Mouse (Mus musculus): ENCODE measurements around the gene Glyr1. TPM values are rescaled to one million over a fixed set of nuclear protein-coding genes. Genes with fewer than 3 reads are reported as not detected.

Glyr1 gene
- 120 and 144 TPM in 2 replicates for polyA plus RNA-seq (2014; fragmentation: Nextera tagmentation; extraction: Ambion mirVana)

DNA sequence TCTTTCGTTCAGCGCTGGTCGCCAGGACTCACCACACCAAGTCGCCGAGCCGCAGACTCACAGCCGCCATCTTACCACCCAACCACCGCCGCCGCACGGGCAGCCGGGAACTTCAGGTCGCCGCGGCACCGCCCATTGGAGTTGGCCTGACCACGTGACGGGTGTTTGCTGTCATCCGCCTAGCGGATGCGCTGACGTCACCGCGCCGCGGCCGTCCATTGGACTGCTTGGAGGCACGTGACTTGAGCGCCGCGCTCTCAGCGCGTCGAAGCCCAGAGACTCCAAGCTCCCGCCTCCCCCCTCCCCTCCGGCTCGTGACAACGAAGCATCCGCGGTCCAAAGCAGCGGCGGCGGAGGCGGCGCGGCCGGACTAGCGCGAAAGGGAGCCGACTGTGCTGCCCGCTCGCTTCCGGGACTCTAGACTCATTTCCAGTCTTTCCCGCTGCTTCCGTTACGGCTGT is at the start of gene Glyr1, which contains the start of gene Ubn1:
Gene Glyr1, minus strand, starts transcription at position 90 of the 461 bp plus-strand sequence.
Gene Ubn1, plus strand, starts transcription at position 284 of the 461 bp plus-strand sequence.
- Histone ChIP-seq H3K4me2 (replicated peaks) (peak within 1 kb of the TSS; percentile 95), H3K27me3 (ENCODE audit: control insufficient read depth, insufficient read depth, low read length) (no peaks in the 10 kb centered on the region), H3K4me3 (replicated peaks; ENCODE audit: low read length) (peak within 1 kb of the TSS; percentile 95), H3K9me3 (ENCODE audit: control insufficient read depth, low read length) (no peaks in the 10 kb centered on the region), H3K36me3 (replicated peaks; ENCODE audit: control insufficient read depth, insufficient read depth) (peaks cover 47% of the 10 kb centered on the region), H3K27ac (peak within 1 kb of the TSS; percentile 96), H3K9ac (peak within 1 kb of the TSS; percentile 94), H3K4me1 (replicated peaks; ENCODE audit: control insufficient read depth, insufficient read depth, low read length) (peaks cover 35% of the 10 kb centered on the region)
- under 1% methylated on average over 46 of the region's 56 CpGs for WGBS
- peak; percentile 100 for ATAC-seq (ENCODE audit: low FRiP score)
- DNase-seq (ENCODE audit: low spot score), result peak; percentile 99

DNA sequence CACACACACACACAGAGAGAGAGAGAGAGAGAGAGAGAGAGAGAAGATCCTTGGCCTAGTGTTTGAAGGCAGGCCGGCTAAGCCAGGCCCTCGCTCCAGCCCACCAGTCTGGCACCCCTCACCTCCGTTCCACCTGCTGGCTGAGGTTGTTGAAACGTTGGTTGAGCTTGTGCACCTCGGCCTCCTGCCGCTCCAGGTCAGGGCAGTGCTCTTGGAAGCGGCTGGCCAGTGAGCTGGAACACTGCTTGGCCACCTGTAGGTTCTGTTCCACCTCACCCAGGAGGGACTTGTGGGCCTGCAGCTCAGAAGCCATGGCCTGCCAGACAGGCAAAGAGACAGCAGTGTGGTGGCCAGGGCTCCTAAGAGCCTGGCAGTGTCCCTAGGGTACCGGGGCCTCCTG is 46.8 kb upstream of the Glyr1 start:
- Histone ChIP-seq H3K36me3 (replicated peaks; ENCODE audit: control insufficient read depth, insufficient read depth) (no peaks in the 10 kb centered on the region), H3K9ac (no peak overlapping the region), H3K27me3 (ENCODE audit: control insufficient read depth, insufficient read depth, low read length) (no peaks in the 10 kb centered on the region), H3K9me3 (ENCODE audit: control insufficient read depth, low read length) (no peaks in the 10 kb centered on the region), H3K4me1 (replicated peaks; ENCODE audit: control insufficient read depth, insufficient read depth, low read length) (no peaks in the 10 kb centered on the region), H3K4me3 (replicated peaks; ENCODE audit: low read length) (no peak overlapping the region), H3K4me2 (replicated peaks) (no peak overlapping the region), H3K27ac (no peak overlapping the region)
- no peak for ATAC-seq (ENCODE audit: low FRiP score)
- no peak for DNase-seq (ENCODE audit: low spot score)
- 83% methylated on average over 8 of the region's 8 CpGs for WGBS

DNA sequence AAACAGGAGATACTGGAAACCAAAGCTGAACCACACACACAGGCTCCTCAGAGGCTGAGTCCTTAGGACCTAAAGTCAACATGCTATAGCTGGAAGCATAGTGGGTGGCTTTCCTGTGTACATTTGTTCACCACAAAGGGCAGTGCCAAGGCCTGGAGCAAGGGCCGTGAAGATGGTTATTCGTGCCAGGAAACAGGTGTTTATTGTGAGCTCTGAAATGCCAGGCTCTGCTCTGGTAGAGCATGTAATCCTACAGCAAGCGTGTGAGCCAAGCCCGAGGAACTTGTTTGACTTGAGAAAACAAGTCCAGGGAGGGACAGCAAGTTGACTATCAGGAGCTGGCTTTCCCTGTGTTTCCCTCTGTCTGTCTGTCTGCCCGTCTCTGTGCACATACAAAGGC is 43.6 kb upstream of the Glyr1 start:
- WGBS, result 92% methylated on average over 5 of the region's 5 CpGs
- Histone ChIP-seq H3K4me3 (replicated peaks; ENCODE audit: low read length) (no peak overlapping the region), H3K4me2 (replicated peaks) (no peak overlapping the region), H3K27me3 (ENCODE audit: control insufficient read depth, insufficient read depth, low read length) (no peaks in the 10 kb centered on the region), H3K9me3 (ENCODE audit: control insufficient read depth, low read length) (no peaks in the 10 kb centered on the region), H3K4me1 (replicated peaks; ENCODE audit: control insufficient read depth, insufficient read depth, low read length) (no peaks in the 10 kb centered on the region), H3K9ac (no peak overlapping the region), H3K36me3 (replicated peaks; ENCODE audit: control insufficient read depth, insufficient read depth) (peaks cover 10% of the 10 kb centered on the region), H3K27ac (no peak overlapping the region)
- ATAC-seq (ENCODE audit: low FRiP score), result no peak
- DNase-seq (ENCODE audit: low spot score), result no peak

DNA sequence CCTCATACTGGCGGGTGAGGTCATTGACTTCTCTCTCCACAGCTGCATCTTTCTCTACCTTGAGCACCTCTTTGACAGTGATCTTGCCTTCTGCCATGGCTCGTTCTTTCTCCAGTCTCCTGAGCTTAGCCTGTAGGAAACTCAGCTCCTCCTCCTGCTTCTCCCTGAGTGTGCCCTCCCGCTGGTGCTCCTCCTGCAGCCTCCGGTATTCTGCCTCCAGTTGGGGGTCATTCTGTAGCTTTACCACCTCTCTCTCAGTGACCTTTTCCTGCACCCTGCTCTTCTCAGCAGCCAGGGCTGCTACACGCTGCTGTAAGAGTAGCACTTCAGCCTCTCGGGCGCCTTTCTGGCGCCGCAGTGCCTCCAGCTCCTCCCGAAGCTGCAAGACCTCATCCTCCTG is 39.4 kb upstream of the Glyr1 start:
- Histone ChIP-seq H3K9ac (no peak overlapping the region), H3K4me2 (replicated peaks) (no peak overlapping the region), H3K27ac (no peak overlapping the region), H3K27me3 (ENCODE audit: control insufficient read depth, insufficient read depth, low read length) (no peaks in the 10 kb centered on the region), H3K4me1 (replicated peaks; ENCODE audit: control insufficient read depth, insufficient read depth, low read length) (no peaks in the 10 kb centered on the region), H3K36me3 (replicated peaks; ENCODE audit: control insufficient read depth, insufficient read depth) (peaks cover 47% of the 10 kb centered on the region), H3K9me3 (ENCODE audit: control insufficient read depth, low read length) (no peaks in the 10 kb centered on the region), H3K4me3 (replicated peaks; ENCODE audit: low read length) (no peak overlapping the region)
- no peak for DNase-seq (ENCODE audit: low spot score)
- ATAC-seq (ENCODE audit: low FRiP score), result no peak
- 74% methylated on average over 10 of the region's 10 CpGs for WGBS

DNA sequence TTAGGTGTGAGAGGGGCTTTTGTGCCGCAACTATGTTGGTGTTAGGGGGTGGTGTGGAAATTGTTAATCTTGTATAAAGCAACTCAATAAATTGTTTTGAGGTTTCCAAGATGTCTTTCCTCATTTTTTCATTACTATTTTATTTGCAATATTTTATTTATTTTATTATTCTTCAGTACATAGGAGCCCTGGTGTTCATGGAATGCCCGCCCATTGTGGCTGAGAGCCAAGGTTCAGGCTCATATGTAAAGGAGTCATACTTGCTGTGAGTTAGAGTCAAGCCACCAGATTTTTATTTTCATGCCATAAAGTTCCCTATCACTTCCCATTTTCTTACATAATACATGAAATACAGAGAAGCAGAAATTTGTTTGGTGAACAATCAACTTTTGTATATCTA is 36.5 kb upstream of the Glyr1 start:
- H3K4me3 ChIP-seq (replicated peaks; ENCODE audit: low read length), result no peak overlapping the region
- no peaks in the 10 kb centered on the region for H3K9me3 ChIP-seq (ENCODE audit: control insufficient read depth, low read length)
- no peak overlapping the region for H3K4me2 ChIP-seq (replicated peaks)
- peaks cover 73% of the 10 kb centered on the region for H3K36me3 ChIP-seq (replicated peaks; ENCODE audit: control insufficient read depth, insufficient read depth)
- no peaks in the 10 kb centered on the region for H3K4me1 ChIP-seq (replicated peaks; ENCODE audit: control insufficient read depth, insufficient read depth, low read length)
- no peak overlapping the region for H3K27ac ChIP-seq
- no peaks in the 10 kb centered on the region for H3K27me3 ChIP-seq (ENCODE audit: control insufficient read depth, insufficient read depth, low read length)
- ATAC-seq (ENCODE audit: low FRiP score), result no peak
- H3K9ac ChIP-seq, result no peak overlapping the region
- 93% methylated on average over 2 of the region's 2 CpGs for WGBS
- no peak for DNase-seq (ENCODE audit: low spot score)

DNA sequence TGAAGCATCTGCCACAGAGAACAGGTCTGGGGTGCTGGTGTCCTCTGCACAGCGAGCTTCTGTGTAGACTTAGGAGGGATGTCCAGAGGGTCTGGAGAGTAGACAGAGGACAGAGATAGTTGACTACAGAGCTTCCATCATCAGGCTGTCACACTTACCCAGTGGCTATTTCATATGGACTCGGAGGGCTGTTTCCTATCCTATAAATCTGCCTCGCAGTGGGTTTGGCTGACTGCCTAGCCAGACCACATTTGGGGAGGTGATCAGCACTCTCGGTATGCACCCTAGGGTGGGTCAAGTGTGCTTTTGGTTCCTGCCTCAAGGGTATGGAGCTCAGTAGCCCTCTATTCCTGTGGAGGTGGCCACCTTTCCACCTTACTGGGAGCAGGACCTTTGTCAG is 35.5 kb upstream of the Glyr1 start:
- 97% methylated on average over 4 of the region's 4 CpGs for WGBS

DNA sequence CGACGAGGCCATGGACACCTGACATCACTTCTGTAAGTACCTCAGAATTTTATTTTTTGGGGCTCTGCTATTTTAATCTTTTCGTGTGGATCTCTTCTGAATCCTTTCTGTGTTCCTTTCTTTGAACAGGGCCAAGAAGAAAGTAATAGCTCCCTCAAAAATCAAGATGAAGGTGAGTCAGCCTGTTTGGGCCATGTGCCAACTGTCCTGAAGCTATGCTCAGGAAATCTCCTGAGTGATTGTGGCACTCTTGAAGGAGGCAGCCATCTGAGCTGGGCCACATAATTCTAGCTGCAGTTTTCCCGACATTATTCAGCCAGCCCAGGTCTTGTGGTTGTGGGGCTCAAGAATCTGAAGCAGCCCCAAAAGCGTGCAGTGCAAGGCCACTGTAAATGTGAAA is 24.7 kb upstream of the Glyr1 start:
- no peaks in the 10 kb centered on the region for H3K9me3 ChIP-seq (ENCODE audit: control insufficient read depth, low read length)
- H3K4me1 ChIP-seq (replicated peaks; ENCODE audit: control insufficient read depth, insufficient read depth, low read length), result no peaks in the 10 kb centered on the region
- ATAC-seq (ENCODE audit: low FRiP score), result no peak
- peaks cover 97% of the 10 kb centered on the region for H3K36me3 ChIP-seq (replicated peaks; ENCODE audit: control insufficient read depth, insufficient read depth)
- H3K9ac ChIP-seq, result no peak overlapping the region
- H3K27ac ChIP-seq, result no peak overlapping the region
- 94% methylated on average over 5 of the region's 5 CpGs for WGBS
- H3K27me3 ChIP-seq (ENCODE audit: control insufficient read depth, insufficient read depth, low read length), result no peaks in the 10 kb centered on the region
- DNase-seq (ENCODE audit: low spot score), result no peak
- H3K4me2 ChIP-seq (replicated peaks), result no peak overlapping the region
- no peak overlapping the region for H3K4me3 ChIP-seq (replicated peaks; ENCODE audit: low read length)

More for the DNA sequence above, 35.5 kb upstream of the Glyr1 start:
- Histone ChIP-seq H3K36me3 (replicated peaks; ENCODE audit: control insufficient read depth, insufficient read depth) (peaks cover 79% of the 10 kb centered on the region), H3K9ac (no peak overlapping the region), H3K4me3 (replicated peaks; ENCODE audit: low read length) (no peak overlapping the region), H3K9me3 (ENCODE audit: control insufficient read depth, low read length) (no peaks in the 10 kb centered on the region), H3K4me1 (replicated peaks; ENCODE audit: control insufficient read depth, insufficient read depth, low read length) (no peaks in the 10 kb centered on the region), H3K27ac (no peak overlapping the region), H3K27me3 (ENCODE audit: control insufficient read depth, insufficient read depth, low read length) (no peaks in the 10 kb centered on the region), H3K4me2 (replicated peaks) (no peak overlapping the region)
- DNase-seq (ENCODE audit: low spot score), result no peak
- ATAC-seq (ENCODE audit: low FRiP score), result no peak

DNA sequence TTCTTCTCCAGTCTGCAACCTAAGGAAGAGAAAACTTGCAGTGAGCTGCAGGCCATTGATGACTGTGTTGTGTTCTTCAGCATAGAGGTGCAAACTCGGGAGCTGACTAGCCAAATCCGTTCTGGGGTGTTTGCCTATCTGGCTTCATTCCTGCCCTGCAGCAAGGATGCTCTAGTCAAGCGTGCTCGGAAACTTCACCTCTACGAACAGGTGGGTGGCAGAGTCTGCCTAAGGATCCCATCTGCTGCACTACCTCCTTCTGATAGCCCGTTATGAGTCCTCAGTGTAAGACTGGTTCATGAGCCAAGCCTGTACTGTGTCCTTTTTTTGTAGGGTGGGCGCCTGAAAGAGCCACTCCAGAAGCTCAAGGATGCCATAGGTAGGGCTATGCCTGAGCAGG is 22.3 kb upstream of the Glyr1 start:
- ATAC-seq (ENCODE audit: low FRiP score), result no peak
- Histone ChIP-seq H3K36me3 (replicated peaks; ENCODE audit: control insufficient read depth, insufficient read depth) (peaks cover 95% of the 10 kb centered on the region), H3K27me3 (ENCODE audit: control insufficient read depth, insufficient read depth, low read length) (no peaks in the 10 kb centered on the region), H3K9ac (no peak overlapping the region), H3K27ac (no peak overlapping the region), H3K4me1 (replicated peaks; ENCODE audit: control insufficient read depth, insufficient read depth, low read length) (no peaks in the 10 kb centered on the region), H3K4me2 (replicated peaks) (no peak overlapping the region), H3K4me3 (replicated peaks; ENCODE audit: low read length) (no peak overlapping the region), H3K9me3 (ENCODE audit: control insufficient read depth, low read length) (no peaks in the 10 kb centered on the region)
- 98% methylated on average over 7 of the region's 7 CpGs for WGBS
- no peak for DNase-seq (ENCODE audit: low spot score)

DNA sequence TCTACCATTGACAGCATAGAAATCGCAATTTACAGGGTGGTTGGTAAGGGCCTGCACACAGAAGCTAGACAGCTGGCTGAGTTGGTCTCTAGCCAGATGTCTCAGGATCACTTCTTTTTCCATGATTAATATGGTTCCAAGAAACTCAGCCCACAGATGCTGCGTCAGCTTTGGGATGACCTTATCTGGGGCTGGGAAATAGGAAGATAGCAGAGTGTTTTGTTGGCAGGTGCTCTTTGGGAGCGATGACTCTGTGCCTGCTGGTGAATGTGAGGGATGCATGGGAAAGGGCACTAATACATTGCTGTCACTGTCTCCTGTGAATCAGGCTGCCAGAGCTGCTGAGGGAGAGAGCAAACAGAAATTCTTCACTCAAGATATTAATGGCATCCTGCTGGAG is 20.7 kb upstream of the Glyr1 start:
- ATAC-seq (ENCODE audit: low FRiP score), result no peak
- H3K4me1 ChIP-seq (replicated peaks; ENCODE audit: control insufficient read depth, insufficient read depth, low read length), result no peaks in the 10 kb centered on the region
- H3K4me2 ChIP-seq (replicated peaks), result no peak overlapping the region
- H3K9ac ChIP-seq, result no peak overlapping the region
- H3K4me3 ChIP-seq (replicated peaks; ENCODE audit: low read length), result no peak overlapping the region
- H3K27me3 ChIP-seq (ENCODE audit: control insufficient read depth, insufficient read depth, low read length), result no peaks in the 10 kb centered on the region
- no peak for DNase-seq (ENCODE audit: low spot score)
- 88% methylated on average over 3 of the region's 3 CpGs for WGBS
- H3K27ac ChIP-seq, result no peak overlapping the region
- peaks cover 93% of the 10 kb centered on the region for H3K36me3 ChIP-seq (replicated peaks; ENCODE audit: control insufficient read depth, insufficient read depth)
- H3K9me3 ChIP-seq (ENCODE audit: control insufficient read depth, low read length), result no peaks in the 10 kb centered on the region

DNA sequence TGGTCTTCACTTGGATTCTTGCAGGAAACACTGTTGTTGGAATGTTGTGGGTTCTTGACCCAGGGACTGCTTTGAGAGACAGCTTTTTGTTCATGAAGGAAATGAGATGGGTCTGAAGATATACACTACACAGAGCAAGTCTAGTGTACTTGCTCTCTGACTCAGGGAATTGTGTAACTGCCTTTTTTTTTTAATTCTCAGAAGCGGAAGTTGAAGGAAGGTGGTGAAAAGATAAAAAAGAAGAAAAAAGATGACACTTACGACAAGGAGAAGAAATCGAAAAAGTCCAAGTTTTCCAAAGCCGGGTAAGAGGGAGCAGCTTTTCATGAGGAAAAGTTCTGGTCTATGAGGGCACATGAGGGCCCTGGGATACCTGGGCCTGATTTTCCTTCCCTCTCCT is 13.8 kb upstream of the Glyr1 start:
- Histone ChIP-seq H3K9me3 (ENCODE audit: control insufficient read depth, low read length) (no peaks in the 10 kb centered on the region), H3K27ac (no peak overlapping the region), H3K4me3 (replicated peaks; ENCODE audit: low read length) (no peak overlapping the region), H3K27me3 (ENCODE audit: control insufficient read depth, insufficient read depth, low read length) (no peaks in the 10 kb centered on the region), H3K9ac (no peak overlapping the region), H3K36me3 (replicated peaks; ENCODE audit: control insufficient read depth, insufficient read depth) (peaks cover 82% of the 10 kb centered on the region), H3K4me2 (replicated peaks) (no peak overlapping the region), H3K4me1 (replicated peaks; ENCODE audit: control insufficient read depth, insufficient read depth, low read length) (no peaks in the 10 kb centered on the region)
- WGBS, result 97% methylated on average over 4 of the region's 4 CpGs
- DNase-seq (ENCODE audit: low spot score) (no peak), ATAC-seq (ENCODE audit: low FRiP score) (no peak)

All from hindbrain, embryonic 14.5 days (tissue).